Comparison of ENCODE assay signal across 20 mouse cellular contexts in the genomic region with DNA sequence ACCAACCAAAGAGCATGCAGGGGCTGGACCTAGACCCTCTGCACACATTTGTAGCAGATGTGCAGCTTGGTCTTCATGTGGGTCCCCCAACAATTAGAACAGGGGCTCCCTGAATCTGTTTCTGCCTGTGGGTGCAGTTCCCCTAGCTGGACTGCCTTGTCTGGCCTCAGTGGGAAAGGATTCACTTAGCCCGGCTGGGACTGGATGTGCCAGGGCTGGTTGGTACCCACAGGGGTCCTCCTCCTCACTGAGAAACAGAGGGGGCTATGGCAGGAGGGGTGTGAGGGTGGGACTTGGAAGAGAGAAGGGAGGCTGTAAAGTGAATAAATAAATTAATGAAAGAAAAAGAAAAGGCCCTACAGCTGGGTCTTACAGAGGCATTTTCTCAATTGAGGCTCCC.
"Had no signal": no experiment of that assay in that cellular context is flagged by ENCODE, and none has a peak within 500 bp of the region (broad histone marks: within the 10 kb centered on the region; RNA-seq: fewer than 3 reads in every experiment).

No protein-coding gene starts in this region.

- H3K4me2 ChIP-seq: kidney, embryonic 15.5 days; liver, embryonic 13.5 days; midbrain, embryonic 11.5 days; neural tube, embryonic 12.5 days; neural tube, embryonic 15.5 days had no signal

- H3K27me3 ChIP-seq: kidney, embryonic 15.5 days; liver, embryonic 13.5 days; neural tube, embryonic 12.5 days; neural tube, embryonic 15.5 days had no signal

- H3K9me3 ChIP-seq: kidney, embryonic 15.5 days; neural tube, embryonic 12.5 days; neural tube, embryonic 15.5 days had no signal

- H3K9ac ChIP-seq: kidney, embryonic 15.5 days; liver, embryonic 13.5 days; neural tube, embryonic 12.5 days; neural tube, embryonic 15.5 days had no signal

- H3K4me3 ChIP-seq: kidney, embryonic 15.5 days; left cerebral cortex, adult 2 months; liver, embryonic 13.5 days; neural tube, embryonic 12.5 days; neural tube, embryonic 15.5 days had no signal

- H3K36me3 ChIP-seq: liver, embryonic 13.5 days; neural tube, embryonic 12.5 days; neural tube, embryonic 15.5 days had no signal

- H3K4me1 ChIP-seq: kidney, embryonic 15.5 days; liver, embryonic 13.5 days; neural tube, embryonic 12.5 days had no signal

- H3K27ac ChIP-seq: kidney, embryonic 15.5 days; left cerebral cortex, adult 2 months; liver, embryonic 13.5 days; neural tube, embryonic 12.5 days; neural tube, embryonic 15.5 days; stomach, postnatal 0 days had no signal

- DNase-seq: kidney, adult 8-10 months; kidney, postnatal 10 days; kidney, postnatal 36 days; layer of hippocampus, postnatal 36 days; liver, embryonic 13.5 days; lung, adult 2 months; lung, postnatal 14 days; lung, postnatal 4 days; right cerebral cortex, adult 18-20 months; right cerebral cortex, postnatal 14 days; right cerebral cortex, postnatal 4 days; thymus, adult 2 months; thymus, postnatal 14 days; thymus, postnatal 4 days had no signal
